Mouse (Mus musculus): ENCODE results near the gene Tfcp2. TPM values are rescaled to one million over a fixed set of nuclear protein-coding genes. Genes with fewer than 3 reads are reported as not detected.

The Tfcp2 gene
- total RNA-seq, 1 experiment, result 13.6 TPM

DNA sequence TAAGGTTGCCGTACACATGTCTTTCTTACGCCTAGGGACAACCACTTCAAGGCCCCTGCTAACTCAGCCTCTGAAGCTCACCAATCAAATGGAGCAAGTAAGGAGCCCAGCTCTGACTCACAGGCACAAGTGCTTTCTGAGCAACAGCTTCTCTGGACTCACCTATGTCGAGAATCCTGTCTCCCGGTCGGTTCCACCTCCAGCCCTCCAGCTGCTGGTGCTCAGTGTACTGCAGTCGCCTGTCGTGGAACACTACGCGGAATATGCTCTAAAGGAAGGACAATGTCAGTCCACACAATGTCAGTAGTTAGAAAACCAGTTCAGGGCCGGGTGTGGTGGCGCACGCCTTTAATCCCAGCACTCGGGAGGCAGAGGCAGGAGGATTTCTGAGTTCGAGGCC lies 26.4 kb downstream of the Tfcp2 start:
- in situ Hi-C loops (cut with MboI; ENCODE audit: low sequenced_read_pairs in 2 of 2, unreplicated experiment in 2 of 2), result no loop called here
- Histone ChIP-seq H3K36me3 (ENCODE audit: control insufficient read depth, insufficient read depth, low read length, poor library complexity, severe bottlenecking) (peaks cover 5% of the 10 kb centered on the region; the same call in 1 of the 2 replicates), H3K4me3 (ENCODE audit: insufficient read depth in 1 of 2, low read depth in 1 of 2, low read length in 2 of 2, poor library complexity in 1 of 2, severe bottlenecking in 1 of 2) (no peak overlapping the region)

DNA sequence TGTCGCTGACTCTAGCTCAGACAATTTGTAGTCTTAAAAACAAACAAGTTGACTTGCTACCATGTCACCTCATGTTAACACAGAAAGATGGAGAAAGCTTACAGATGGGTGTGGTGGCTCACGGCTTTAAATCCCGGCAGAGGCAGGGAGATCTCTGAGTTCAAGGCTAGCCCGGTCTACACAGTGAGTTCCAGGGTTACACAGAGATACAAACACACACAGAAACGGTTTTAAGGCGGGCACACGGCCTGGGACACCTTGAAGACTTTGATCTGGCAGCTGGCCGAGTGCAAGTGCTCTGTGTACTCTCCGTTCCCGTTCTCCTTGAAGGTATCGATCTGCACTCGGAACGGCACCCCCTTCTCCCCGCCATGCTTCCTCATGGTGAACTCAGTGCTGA lies 31.5 kb downstream of the Tfcp2 start:
- TF ChIP-seq MAFK (IDR thresholded peaks at IDR 0.05; ENCODE audit: insufficient read depth, low read depth, low read length), result no peak
- TF ChIP-seq ZC3H11A (IDR thresholded peaks at IDR 0.05; ENCODE audit: borderline replicate concordance, low read depth, low read length), result no peak
- no peak for TF ChIP-seq CHD2 (IDR thresholded peaks at IDR 0.05; ENCODE audit: low read depth, low read length)
- no peak for TF ChIP-seq HCFC1 (IDR thresholded peaks at IDR 0.05; ENCODE audit: borderline replicate concordance, insufficient read depth, low read length)
- TF ChIP-seq ZNF384 (IDR thresholded peaks at IDR 0.05; ENCODE audit: low read depth, low read length), result no peak
- Histone ChIP-seq H3K9me3 (ENCODE audit: control insufficient read depth, insufficient read depth, low read depth, low read length) (no peaks in the 10 kb centered on the region), H3K4me3 (ENCODE audit: insufficient read depth in 1 of 2, low read depth in 1 of 2, low read length in 2 of 2, poor library complexity in 1 of 2, severe bottlenecking in 1 of 2) (no peak overlapping the region), H3K36me3 (ENCODE audit: control insufficient read depth, insufficient read depth, low read length, poor library complexity, severe bottlenecking) (peaks cover 7% of the 10 kb centered on the region; the same call in 1 of the 2 replicates), H3K4me1 (ENCODE audit: control insufficient read depth in 2 of 2, insufficient read depth in 2 of 2, low read length in 2 of 2, poor library complexity in 1 of 2) (no peaks in the 10 kb centered on the region), H3K27ac (ENCODE audit: insufficient read depth, low read depth, low read length, poor library complexity, severe bottlenecking) (no peak overlapping the region), H3K9ac (ENCODE audit: insufficient read depth, low read depth, low read length, poor library complexity, severe bottlenecking) (no peak overlapping the region)
- no peak for DNase-seq (ENCODE audit: low read depth, low spot score)
- in situ Hi-C loops (cut with MboI; ENCODE audit: low sequenced_read_pairs in 2 of 2, unreplicated experiment in 2 of 2), result no loop called here

More for the DNA sequence above, 26.4 kb downstream of the Tfcp2 start:
- no peaks in the 10 kb centered on the region for H3K4me1 ChIP-seq (ENCODE audit: control insufficient read depth in 2 of 2, insufficient read depth in 2 of 2, low read length in 2 of 2, poor library complexity in 1 of 2)
- no peaks in the 10 kb centered on the region for H3K9me3 ChIP-seq (ENCODE audit: control insufficient read depth, insufficient read depth, low read depth, low read length)
- DNase-seq (ENCODE audit: low read depth, low spot score), result no peak
- TF ChIP-seq HCFC1 (IDR thresholded peaks at IDR 0.05; ENCODE audit: borderline replicate concordance, insufficient read depth, low read length) (no peak), ZNF384 (IDR thresholded peaks at IDR 0.05; ENCODE audit: low read depth, low read length) (no peak), ZC3H11A (IDR thresholded peaks at IDR 0.05; ENCODE audit: borderline replicate concordance, low read depth, low read length) (no peak), CHD2 (IDR thresholded peaks at IDR 0.05; ENCODE audit: low read depth, low read length) (no peak), MAFK (IDR thresholded peaks at IDR 0.05; ENCODE audit: insufficient read depth, low read depth, low read length) (no peak)
- H3K9ac ChIP-seq (ENCODE audit: insufficient read depth, low read depth, low read length, poor library complexity, severe bottlenecking), result no peak overlapping the region
- H3K27ac ChIP-seq (ENCODE audit: insufficient read depth, low read depth, low read length, poor library complexity, severe bottlenecking), result no peak overlapping the region

DNA sequence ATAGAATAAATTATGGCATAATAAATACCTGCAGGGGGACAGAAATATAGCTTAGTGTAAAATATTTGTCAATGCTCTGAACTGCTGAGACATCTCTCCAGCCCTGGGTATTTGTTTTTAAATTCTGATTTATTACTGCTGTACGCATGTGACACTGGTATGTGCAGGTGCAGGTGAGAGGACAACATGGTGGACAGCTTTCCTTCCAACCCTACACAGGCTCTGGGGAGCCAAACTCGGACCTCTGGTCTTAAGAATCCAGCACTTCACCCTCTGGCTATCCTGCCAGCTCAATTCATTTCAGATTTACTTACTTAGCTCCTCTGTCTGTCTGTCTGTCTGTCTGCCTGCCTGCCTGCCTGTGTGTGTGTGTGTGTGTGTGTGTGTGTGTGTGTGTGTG lies 36.7 kb downstream of the Tfcp2 start:
- DNase-seq (ENCODE audit: low read depth, low spot score), result no peak
- TF ChIP-seq MAFK (IDR thresholded peaks at IDR 0.05; ENCODE audit: insufficient read depth, low read depth, low read length), result no peak
- no peak for TF ChIP-seq ZC3H11A (IDR thresholded peaks at IDR 0.05; ENCODE audit: borderline replicate concordance, low read depth, low read length)
- no peak for TF ChIP-seq ZNF384 (IDR thresholded peaks at IDR 0.05; ENCODE audit: low read depth, low read length)
- no peak for TF ChIP-seq CHD2 (IDR thresholded peaks at IDR 0.05; ENCODE audit: low read depth, low read length)
- TF ChIP-seq HCFC1 (IDR thresholded peaks at IDR 0.05; ENCODE audit: borderline replicate concordance, insufficient read depth, low read length), result no peak
- no peaks in the 10 kb centered on the region for H3K9me3 ChIP-seq (ENCODE audit: control insufficient read depth, insufficient read depth, low read depth, low read length)
- peaks cover 9% of the 10 kb centered on the region; the same call in 1 of the 2 replicates for H3K36me3 ChIP-seq (ENCODE audit: control insufficient read depth, insufficient read depth, low read length, poor library complexity, severe bottlenecking)
- no peak overlapping the region for H3K27ac ChIP-seq (ENCODE audit: insufficient read depth, low read depth, low read length, poor library complexity, severe bottlenecking)
- H3K9ac ChIP-seq (ENCODE audit: insufficient read depth, low read depth, low read length, poor library complexity, severe bottlenecking), result no peak overlapping the region
- in situ Hi-C loops (cut with MboI; ENCODE audit: low sequenced_read_pairs in 2 of 2, unreplicated experiment in 2 of 2), result no loop called here
- no peak overlapping the region for H3K4me3 ChIP-seq (ENCODE audit: insufficient read depth in 1 of 2, low read depth in 1 of 2, low read length in 2 of 2, poor library complexity in 1 of 2, severe bottlenecking in 1 of 2)
- H3K4me1 ChIP-seq (ENCODE audit: control insufficient read depth in 2 of 2, insufficient read depth in 2 of 2, low read length in 2 of 2, poor library complexity in 1 of 2), result no peaks in the 10 kb centered on the region

DNA sequence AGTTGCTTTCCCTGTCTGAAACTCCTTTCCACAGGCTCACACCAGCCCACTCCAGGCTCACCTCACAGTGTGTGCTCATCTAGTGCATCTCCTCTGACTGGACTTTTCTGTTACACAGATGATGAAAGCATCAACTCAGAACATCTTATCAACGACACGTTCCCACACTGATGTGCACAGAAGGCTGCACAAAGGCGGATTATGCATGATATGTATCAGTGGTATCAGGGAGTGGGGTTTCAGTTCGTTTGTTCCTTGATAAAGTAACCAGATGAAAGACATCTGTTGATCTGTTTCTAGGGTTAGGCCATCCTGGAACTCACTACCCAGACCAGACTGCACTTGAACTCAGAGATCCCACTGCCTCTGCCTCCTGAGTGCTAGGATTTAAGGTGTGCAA lies 38.4 kb downstream of the Tfcp2 start:
- H3K36me3 ChIP-seq (ENCODE audit: control insufficient read depth, insufficient read depth, low read length, poor library complexity, severe bottlenecking), result peaks cover 9% of the 10 kb centered on the region; the same call in 1 of the 2 replicates

More for the DNA sequence above, 38.4 kb downstream of the Tfcp2 start:
- in situ Hi-C loops (cut with MboI; ENCODE audit: low sequenced_read_pairs in 2 of 2, unreplicated experiment in 2 of 2), result no loop called here
- Histone ChIP-seq H3K9me3 (ENCODE audit: control insufficient read depth, insufficient read depth, low read depth, low read length) (no peaks in the 10 kb centered on the region), H3K4me3 (ENCODE audit: insufficient read depth in 1 of 2, low read depth in 1 of 2, low read length in 2 of 2, poor library complexity in 1 of 2, severe bottlenecking in 1 of 2) (no peak overlapping the region), H3K9ac (ENCODE audit: insufficient read depth, low read depth, low read length, poor library complexity, severe bottlenecking) (no peak overlapping the region), H3K27ac (ENCODE audit: insufficient read depth, low read depth, low read length, poor library complexity, severe bottlenecking) (no peak overlapping the region), H3K4me1 (ENCODE audit: control insufficient read depth in 2 of 2, insufficient read depth in 2 of 2, low read length in 2 of 2, poor library complexity in 1 of 2) (no peaks in the 10 kb centered on the region)
- TF ChIP-seq CHD2 (IDR thresholded peaks at IDR 0.05; ENCODE audit: low read depth, low read length) (no peak), MAFK (IDR thresholded peaks at IDR 0.05; ENCODE audit: insufficient read depth, low read depth, low read length) (no peak), ZNF384 (IDR thresholded peaks at IDR 0.05; ENCODE audit: low read depth, low read length) (no peak), HCFC1 (IDR thresholded peaks at IDR 0.05; ENCODE audit: borderline replicate concordance, insufficient read depth, low read length) (no peak), ZC3H11A (IDR thresholded peaks at IDR 0.05; ENCODE audit: borderline replicate concordance, low read depth, low read length) (no peak)
- DNase-seq (ENCODE audit: low read depth, low spot score), result no peak

Data from ES-E14 (cell line).